Mouse (Mus musculus) left cerebral cortex, postnatal 4 days (tissue): ENCODE data around the gene Pogz. TPM values are rescaled to one million over a fixed set of nuclear protein-coding genes. Genes with fewer than 3 reads are reported as not detected.
"Not testable (repeated sequence)": the region's sequence is repeated elsewhere in the genome, so short reads cannot be mapped to it uniquely, and the experiment has no call there.

ENCODE experiments used
- DNase-seq: peaks from one replicate; pipeline ENCODE4 v3.0.0-alpha.2; 2022
- intact Hi-C: fragments of 180-260 bp; cut with DNase I; formaldehyde crosslinking; loops from one replicate; pipeline ENCODE4 v1.15.1; 2025
- total RNA-seq, 2 experiments: library from RNA; stranded (reverse); gene quantifications; 2 replicates each; pipeline ENCODE4 v1.2.3; 2021

The Pogz gene
- total RNA-seq, 2 experiments from 2014 or later: 97.9 to 99.7 TPM

GRCm38 (mm10) chr3:94832100-94832499 lies 5.3 kb upstream of the Pogz start:
- no peak for DNase-seq
- intact Hi-C loops: no loop called here

- DNase-seq: no peak
- intact Hi-C loops: no loop called here
Measured at GRCm38 (mm10) chr3:94832701-94833100, 4.7 kb upstream of the Pogz start.

- DNase-seq: no peak
- intact Hi-C loops: no loop called here
Measured at GRCm38 (mm10) chr3:94833358-94833757, 4.0 kb upstream of the Pogz start.

GRCm38 (mm10) chr3:94835396-94835795 lies 2.0 kb upstream of the Pogz start:
- no peak for DNase-seq
- intact Hi-C loops: no loop called here

GRCm38 (mm10) chr3:94837959-94838496 lies 661 bp downstream of the Pogz start:
- intact Hi-C loops: no loop called here
- DNase-seq: peak; percentile 87

- intact Hi-C loops: no loop called here
- DNase-seq: no peak
Measured at GRCm38 (mm10) chr3:94838631-94839030, 1.3 kb downstream of the Pogz start.

- no peak for DNase-seq
- intact Hi-C loops: no loop called here
Measured at GRCm38 (mm10) chr3:94839101-94839500, 1.7 kb downstream of the Pogz start.

GRCm38 (mm10) chr3:94847382-94847781 lies 10.0 kb downstream of the Pogz start:
- no peak for DNase-seq
- intact Hi-C loops: no loop called here

GRCm38 (mm10) chr3:94849338-94849737 lies 12.0 kb downstream of the Pogz start:
- intact Hi-C loops: no loop called here
- peak; percentile 74 for DNase-seq

- intact Hi-C loops: no loop called here
Measured at GRCm38 (mm10) chr3:94851731-94852130, 14.4 kb downstream of the Pogz start.

GRCm38 (mm10) chr3:94852215-94852614 lies 14.8 kb downstream of the Pogz start:
- intact Hi-C loops: no loop called here
- no peak for DNase-seq

More at GRCm38 (mm10) chr3:94851731-94852130, 14.4 kb downstream of the Pogz start:
- DNase-seq: no peak

- DNase-seq: no peak
- intact Hi-C loops: no loop called here
Measured at GRCm38 (mm10) chr3:94859471-94859870, 22.1 kb downstream of the Pogz start.

GRCm38 (mm10) chr3:94869011-94869410 lies 31.6 kb downstream of the Pogz start:
- DNase-seq: no peak
- intact Hi-C loops: no loop called here

GRCm38 (mm10) chr3:94878618-94879017 lies 41.3 kb downstream of the Pogz start:
- intact Hi-C loops: no loop called here
- DNase-seq: no peak

- intact Hi-C loops: no loop called here
- no peak for DNase-seq
Measured at GRCm38 (mm10) chr3:94881840-94882239, 44.5 kb downstream of the Pogz start.

- no peak for DNase-seq
- intact Hi-C loops: no loop called here
Measured at GRCm38 (mm10) chr3:94882579-94882978, 45.2 kb downstream of the Pogz start.

- DNase-seq: peak; percentile 80
- intact Hi-C loops: loop anchor here (5.0 kb wide), 1 partner anchor 111 kb away; no protein-coding TSS in a partner anchor
Measured at GRCm38 (mm10) chr3:94886316-94887224, 49.2 kb downstream of the Pogz start, which contains the start of gene Psmb4. Psmb4 (minus strand) TSS chr3:94886961.

- intact Hi-C loops: loop anchor here (5.0 kb wide), 1 partner anchor 109 kb away; no protein-coding TSS in a partner anchor
- no peak for DNase-seq
Measured at GRCm38 (mm10) chr3:94888595-94888994, 51.2 kb downstream of the Pogz start.

- no peak for DNase-seq
- intact Hi-C loops: no loop called here
Measured at GRCm38 (mm10) chr3:94894076-94894475, 56.7 kb downstream of the Pogz start.

- DNase-seq: peak; percentile 59
- intact Hi-C loops: no loop called here
Measured at GRCm38 (mm10) chr3:94902747-94903146, 65.4 kb downstream of the Pogz start.

- intact Hi-C loops, DNase-seq: not testable (repeated sequence)
Measured at GRCm38 (mm10) chr3:94904759-94905158, 67.4 kb downstream of the Pogz start.

GRCm38 (mm10) chr3:94906482-94906881 lies 69.1 kb downstream of the Pogz start:
- no peak for DNase-seq
- intact Hi-C loops: no loop called here
